Mouse (Mus musculus): ENCODE data around the gene Ldlrad3. TPM values are rescaled to one million over a fixed set of nuclear protein-coding genes. Genes with fewer than 3 reads are reported as not detected.

The Ldlrad3 gene
- total RNA-seq (2021) = 10 to 100 TPM; 12.5 to 13.1 TPM

DNA sequence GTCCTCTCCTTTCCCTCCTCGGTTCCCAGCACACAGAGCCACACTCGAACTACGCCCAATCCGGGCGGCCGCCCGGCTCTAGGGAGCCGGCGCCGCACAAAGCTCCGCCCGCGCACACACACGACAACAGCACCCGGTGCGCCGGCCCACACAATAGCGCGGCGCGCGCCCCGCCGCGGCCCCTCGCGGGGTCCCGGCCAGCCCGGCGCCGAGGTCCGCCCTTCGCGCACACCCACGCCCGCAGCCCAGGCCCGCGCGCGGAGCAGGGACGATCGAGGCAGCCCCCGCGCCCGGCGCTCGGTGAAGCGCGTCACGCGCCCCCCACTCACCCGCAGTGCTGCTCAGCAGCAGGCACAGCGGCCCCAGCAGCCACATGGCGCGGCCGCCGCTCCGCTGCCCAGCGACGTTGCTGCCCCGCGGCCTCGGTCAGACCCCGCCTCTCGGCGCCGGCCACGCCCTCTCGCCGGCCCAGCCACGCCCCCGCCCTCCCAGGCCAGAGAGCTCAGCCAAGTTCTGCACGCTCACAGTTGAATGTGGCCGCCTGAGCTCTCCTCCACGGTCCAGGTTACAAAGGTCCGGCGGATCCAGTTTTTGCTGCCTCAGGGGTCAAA, at the start of gene Ldlrad3:
TSS of gene Ldlrad3 (minus strand) at position 435 of the 611 bp plus-strand sequence.
- DNase-seq (ENCODE audit: extremely low spot score in 1 of 2, low spot score in 2 of 2) = peak; percentile 62 to 91

DNA sequence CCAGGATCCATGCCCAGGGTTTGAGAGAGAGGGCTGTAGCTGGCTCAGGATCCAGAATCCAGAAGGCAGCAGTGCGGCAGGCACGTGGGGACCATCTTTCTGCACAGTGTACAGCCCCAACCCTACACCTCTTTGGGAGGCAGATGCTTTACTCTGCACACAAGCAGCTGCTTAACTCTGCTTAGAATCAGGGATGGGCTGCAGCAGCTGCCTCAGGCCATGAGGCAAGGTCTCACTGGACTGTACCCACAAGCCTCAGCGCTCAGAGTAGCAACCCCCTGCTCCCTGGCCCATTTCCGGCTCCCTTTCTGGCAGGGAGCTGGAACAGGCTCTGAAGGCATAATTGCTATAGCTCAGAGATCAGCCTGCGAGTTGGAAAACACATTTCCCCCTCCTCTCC, 45.3 kb upstream of the Ldlrad3 start:
- intact Hi-C loops (cut with DNase I) = no loop called here
- DNase-seq (ENCODE audit: extremely low spot score in 1 of 2, low spot score in 2 of 2) = no peak

More for the DNA sequence above, at the start of gene Ldlrad3:
- intact Hi-C loops (cut with DNase I) = loop anchor here (10.0 kb wide), 1 partner anchor 269 kb away; the partner anchor contains the start of gene Fjx1

DNA sequence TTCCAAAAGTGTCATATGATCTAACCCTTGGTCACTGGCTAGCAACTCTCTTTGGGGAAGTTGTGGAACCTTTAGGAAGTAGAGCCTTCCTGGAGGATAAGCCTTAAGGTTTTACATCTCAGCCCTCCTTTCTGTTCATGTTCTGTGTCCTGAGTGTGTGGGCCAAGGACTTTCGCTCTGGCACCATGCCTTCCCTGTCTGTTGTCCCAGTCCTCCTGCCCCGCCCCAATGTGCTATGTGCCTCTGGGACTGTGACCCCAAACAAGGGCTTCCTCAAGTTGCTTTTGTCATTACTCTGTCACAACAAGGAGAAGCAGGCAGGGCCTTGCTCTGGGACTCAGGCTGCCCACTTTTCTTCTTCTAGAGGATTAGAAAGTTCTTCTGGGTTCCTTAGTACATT, 42.9 kb upstream of the Ldlrad3 start:
- no peak for DNase-seq (ENCODE audit: extremely low spot score in 1 of 2, low spot score in 2 of 2)
- intact Hi-C loops (cut with DNase I) = no loop called here

DNA sequence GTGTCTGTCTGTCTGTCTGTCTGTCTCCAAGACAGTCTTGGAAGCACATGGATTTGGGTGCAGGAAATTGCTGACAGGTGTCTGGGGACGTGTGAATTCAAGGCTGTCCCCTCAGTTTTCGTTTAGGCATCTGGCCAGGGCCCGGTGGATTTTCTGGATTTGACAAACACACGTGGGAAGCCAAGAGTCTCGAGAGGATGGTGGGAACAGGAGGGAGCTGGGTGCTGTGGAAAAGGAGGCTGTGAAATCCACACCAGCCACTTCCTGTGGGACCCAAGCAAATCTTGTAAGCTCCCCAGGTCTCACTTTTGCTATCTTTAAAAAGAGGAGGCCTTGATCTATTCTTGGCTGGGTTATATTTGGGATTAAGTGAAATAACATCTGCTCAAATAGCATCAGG, 42.1 kb upstream of the Ldlrad3 start:
- DNase-seq (ENCODE audit: extremely low spot score in 1 of 2, low spot score in 2 of 2) = peak in 1 of 2 experiments; percentile 26
- intact Hi-C loops (cut with DNase I) = no loop called here

DNA sequence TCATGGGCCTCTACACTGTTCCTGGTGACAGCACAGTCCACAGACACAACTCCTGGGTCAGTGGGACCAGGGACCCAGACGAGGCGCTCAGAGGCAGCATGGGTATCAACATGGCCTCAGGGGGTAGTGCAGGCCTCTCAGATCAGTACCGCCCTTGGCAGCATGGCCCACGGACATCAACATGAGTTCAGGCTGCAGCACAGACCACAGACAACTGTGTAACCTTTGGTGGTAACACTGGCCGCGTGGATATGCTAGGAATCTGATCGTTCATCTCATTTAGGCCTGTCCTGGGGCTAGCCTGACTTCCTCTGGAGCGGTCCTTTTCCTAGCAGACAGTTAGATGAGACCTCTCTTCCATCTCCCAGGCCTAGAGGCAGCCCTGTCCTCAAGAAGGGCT, 41.7 kb upstream of the Ldlrad3 start:
- intact Hi-C loops (cut with DNase I) = no loop called here
- DNase-seq (ENCODE audit: extremely low spot score in 1 of 2, low spot score in 2 of 2) = no peak

DNA sequence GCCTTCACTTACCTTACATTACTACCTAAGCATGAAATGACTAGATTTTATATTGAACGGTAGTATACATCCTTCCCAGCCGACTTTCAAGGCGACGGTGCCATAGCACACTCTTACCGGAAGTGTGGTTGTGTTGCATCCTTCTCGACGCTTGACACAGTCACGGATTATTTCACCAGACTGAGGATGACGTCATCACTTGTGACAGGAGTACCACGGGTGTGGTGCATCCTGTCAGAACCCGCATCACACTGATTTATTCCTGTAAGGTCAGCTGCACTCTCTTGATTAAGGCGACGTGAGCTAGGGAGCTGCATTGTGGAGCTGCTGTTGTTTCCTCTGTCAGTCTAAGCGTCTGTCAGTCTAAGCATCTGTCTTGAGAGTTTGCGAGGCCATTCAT, 40.1 kb upstream of the Ldlrad3 start:
- intact Hi-C loops (cut with DNase I) = no loop called here
- DNase-seq (ENCODE audit: extremely low spot score in 1 of 2, low spot score in 2 of 2) = no peak

DNA sequence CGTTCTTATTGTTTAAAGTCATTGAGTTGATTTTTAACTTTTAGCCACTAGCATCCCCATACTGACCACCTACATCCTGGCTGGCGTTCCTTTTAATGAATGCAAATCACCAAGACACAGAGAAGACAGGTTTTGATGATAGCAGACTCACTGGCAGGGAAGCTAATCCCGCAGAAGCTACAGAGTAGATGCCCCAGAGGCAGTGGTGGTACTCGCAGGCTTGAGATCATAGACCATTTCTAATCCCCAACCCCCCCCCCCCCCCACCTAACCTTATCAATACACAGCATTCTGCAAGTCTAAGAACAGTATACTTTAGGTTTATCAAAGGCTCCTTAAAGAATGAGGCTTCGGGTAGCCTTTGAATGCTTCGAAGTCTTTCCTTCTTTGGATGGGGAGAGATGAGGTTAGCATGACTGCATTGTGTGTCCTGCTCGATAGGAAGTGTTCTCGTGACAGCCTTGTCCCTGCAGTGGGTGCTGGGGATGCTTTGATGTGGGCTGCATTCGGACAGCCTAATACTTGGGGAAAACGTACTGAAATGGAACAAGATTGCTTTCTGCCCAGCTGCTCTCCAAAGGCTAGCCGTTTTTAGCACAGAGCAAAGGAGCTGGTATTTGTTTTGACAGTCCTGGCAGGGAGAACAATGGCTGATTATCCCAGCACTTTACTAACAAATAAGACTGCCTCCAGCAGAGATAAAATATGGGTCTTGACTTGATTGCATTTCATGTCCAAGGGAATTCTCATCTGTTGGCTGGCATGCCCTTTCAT, 37.4 kb upstream of the Ldlrad3 start:
- intact Hi-C loops (cut with DNase I) = no loop called here
- no peak for DNase-seq (ENCODE audit: extremely low spot score in 1 of 2, low spot score in 2 of 2)

DNA sequence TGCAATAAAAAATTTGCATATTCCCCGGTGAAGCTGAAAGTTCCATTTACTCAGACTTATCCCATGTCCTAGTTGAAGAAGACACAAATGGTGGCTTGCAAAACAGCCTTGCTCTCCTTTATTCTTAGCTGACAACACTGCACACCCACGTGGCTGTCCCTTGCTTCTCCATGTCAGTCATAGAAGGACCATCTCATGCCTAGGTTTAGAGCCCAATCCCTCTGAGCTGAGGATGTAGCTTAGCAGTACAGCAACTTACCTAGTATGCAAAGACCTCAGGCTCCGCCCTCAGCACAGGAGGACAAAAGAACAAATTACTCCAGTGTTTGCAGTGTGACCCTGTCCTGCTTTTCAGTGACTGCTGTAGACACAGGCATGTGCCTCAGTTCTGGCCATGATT, 36.6 kb upstream of the Ldlrad3 start:
- DNase-seq (ENCODE audit: extremely low spot score in 1 of 2, low spot score in 2 of 2) = no peak
- intact Hi-C loops (cut with DNase I) = no loop called here

DNA sequence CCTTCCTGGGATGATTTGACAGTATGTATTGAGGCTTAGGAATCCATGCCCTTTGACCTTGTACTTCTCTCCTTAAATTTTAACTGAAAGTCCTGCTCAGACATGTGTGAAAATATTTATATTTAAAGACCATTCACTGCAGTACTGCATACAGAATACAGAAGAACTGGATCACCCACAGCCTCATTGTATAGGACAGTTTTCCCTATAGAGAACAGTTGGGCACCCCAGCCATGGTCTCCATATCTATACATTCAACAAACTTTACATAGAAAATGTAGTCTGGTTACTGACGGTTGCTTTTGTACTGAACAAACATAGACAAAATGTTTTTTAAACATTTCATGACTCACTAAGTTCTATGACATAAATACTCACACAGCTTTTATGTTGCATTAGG, 30.6 kb upstream of the Ldlrad3 start:
- intact Hi-C loops (cut with DNase I) = no loop called here
- no peak for DNase-seq (ENCODE audit: extremely low spot score in 1 of 2, low spot score in 2 of 2)

DNA sequence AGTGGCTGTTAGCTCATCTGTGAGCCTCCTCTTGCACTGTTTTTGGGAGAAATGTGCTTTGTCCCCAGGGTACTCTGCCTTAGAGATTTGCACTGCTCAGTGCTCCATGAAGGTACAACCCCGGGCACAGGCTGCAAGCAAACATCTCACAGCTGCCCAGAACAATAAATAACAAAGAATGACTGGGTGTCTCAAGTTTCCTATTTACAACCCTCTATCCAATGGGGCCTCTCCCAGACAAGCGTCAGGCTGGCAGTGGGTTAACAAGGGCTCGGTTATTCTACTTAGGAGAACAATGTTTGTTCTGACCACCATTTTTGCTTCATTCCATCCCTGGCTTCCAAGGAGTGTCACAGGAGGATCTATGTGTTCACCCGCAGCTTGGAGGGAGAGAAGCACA, 25.9 kb upstream of the Ldlrad3 start:
- intact Hi-C loops (cut with DNase I) = no loop called here
- no peak for DNase-seq (ENCODE audit: extremely low spot score in 1 of 2, low spot score in 2 of 2)

DNA sequence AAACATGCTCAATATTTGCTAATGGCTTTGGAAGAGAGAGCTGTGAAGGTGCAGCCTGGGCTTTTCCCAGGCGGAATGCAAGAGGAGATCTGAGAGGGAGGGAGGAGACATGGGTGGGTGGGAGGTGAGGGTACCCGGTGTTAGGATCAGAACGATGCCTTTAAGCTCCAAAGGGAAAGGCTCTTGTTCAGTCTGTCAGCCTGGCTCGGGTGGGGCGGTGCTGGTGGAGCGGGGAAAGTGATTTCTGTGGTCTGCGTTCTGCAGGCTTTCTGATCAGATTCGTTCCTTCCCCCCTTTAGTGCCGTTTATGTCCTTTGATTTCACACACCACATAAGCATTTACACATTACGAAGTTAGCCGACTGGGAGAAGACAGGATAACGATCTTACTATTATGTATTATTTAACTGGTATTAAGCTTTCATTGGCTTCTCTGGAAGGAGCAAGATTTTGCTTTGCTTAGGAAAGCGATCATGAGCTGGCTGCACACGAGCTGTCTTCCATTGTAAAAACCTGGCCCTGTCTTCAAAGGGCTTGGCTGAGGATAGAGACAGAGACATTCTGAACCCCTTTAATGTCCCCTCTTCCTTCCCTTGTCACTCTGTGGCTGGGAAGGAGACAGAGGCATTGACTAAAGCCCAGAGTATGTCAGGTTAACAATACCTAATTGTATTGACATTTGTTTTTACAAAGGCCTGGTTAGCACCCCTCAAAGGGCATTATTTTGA, 19.7 kb upstream of the Ldlrad3 start:
- DNase-seq (ENCODE audit: extremely low spot score in 1 of 2, low spot score in 2 of 2) = no peak
- intact Hi-C loops (cut with DNase I) = no loop called here

DNA sequence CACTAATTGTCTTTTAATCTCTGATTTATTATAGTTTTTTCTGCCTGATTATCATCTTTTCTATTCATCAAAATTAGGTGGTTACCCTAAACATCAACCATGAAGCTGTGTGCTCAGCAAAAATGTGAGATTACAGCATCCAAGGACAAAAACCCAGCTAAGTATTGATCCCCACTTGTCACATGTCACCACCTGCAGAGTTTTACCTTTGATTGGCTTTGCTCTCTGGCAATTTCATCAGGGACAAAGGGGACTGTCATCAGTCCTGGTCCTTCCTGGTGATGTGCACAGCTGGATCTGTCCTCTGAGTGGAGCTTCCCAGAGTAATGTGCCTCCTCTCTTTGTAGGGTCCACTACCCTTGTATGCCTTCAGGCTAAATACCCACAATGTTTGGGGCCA, 17.3 kb upstream of the Ldlrad3 start:
- intact Hi-C loops (cut with DNase I) = no loop called here

DNA sequence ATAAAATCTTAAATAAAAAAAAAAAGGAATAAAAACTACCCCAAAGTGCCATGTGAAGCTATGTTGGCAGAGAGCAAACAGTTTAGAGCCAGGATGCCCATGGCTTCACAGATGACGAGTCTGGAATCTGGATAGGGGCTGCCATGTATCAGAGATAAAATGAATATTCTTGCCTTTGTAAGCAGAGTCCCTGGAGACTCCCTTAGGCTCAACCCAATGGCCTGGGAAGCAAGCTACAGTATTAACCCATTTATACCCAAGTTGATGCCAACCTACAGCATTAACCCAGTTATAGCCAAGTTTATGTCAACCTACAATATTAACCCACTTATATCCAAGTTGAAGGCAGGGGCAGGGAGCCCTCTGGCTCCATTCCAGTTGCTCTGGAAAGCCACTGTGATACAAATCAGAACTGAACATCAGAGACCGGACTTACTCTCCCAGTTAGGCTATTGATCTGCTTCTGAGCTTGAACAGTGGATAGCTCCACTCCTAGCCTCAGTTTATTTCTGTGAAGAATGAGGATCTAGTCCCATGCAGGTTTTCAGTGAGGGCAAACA, 16.1 kb upstream of the Ldlrad3 start:
- intact Hi-C loops (cut with DNase I) = no loop called here
- DNase-seq (ENCODE audit: extremely low spot score in 1 of 2, low spot score in 2 of 2) = no peak

More for the DNA sequence above, 17.3 kb upstream of the Ldlrad3 start:
- no peak for DNase-seq (ENCODE audit: extremely low spot score in 1 of 2, low spot score in 2 of 2)

DNA sequence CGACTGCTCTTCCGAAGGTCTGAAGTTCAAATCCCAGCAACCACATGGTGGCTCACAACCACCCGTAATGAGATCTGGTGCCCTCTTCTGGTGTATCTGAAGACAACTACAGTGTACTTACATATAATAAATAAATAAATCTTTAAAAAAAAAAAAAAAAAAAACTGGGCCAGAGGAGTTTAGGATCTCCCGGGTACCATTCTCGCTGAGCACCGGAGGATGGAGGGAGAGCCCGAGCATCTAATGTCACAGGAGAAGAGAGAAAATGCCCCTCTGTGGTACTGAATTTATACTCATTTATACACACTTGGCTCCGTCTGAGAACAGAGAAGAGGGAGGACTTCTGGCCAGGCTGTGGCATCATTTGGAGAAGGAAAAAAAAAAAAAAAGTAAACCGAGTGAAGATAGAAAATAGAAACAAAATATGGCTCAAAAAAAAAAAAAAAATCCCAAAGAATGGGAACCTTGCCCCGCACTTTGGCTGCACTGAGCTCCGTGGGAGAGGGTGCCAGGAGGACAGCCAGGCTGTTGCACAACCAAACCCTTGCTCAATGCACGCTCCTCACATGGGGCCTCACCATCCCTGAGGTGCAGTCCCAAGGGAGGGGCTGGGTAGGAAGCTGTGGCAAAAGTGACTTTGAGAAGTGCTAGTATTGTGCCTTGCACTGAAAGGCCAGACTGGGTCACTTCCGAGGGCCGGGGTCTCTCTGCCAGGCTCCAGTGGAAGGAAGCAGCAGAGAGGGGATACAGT, 15.2 kb upstream of the Ldlrad3 start:
- no peak for DNase-seq (ENCODE audit: extremely low spot score in 1 of 2, low spot score in 2 of 2)
- intact Hi-C loops (cut with DNase I) = no loop called here

DNA sequence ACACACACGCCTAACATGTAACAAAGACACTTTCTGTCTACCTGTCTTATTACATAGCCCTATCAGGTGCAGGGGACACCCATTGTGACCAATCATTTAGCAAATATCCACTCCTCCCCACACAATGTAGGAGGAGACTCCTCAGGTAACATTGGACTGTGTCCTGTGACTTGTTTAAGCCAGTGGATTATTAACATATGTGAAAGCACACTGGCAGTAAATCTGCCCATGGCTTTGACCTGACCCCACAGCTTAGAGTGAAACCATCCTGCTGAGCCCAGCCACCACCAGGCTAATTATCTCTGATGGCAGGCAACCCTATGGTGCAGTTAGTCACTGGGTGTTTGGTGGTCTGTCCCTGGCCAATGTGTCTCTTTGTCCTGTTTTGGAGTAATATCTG, 11.1 kb upstream of the Ldlrad3 start:
- intact Hi-C loops (cut with DNase I) = no loop called here

DNA sequence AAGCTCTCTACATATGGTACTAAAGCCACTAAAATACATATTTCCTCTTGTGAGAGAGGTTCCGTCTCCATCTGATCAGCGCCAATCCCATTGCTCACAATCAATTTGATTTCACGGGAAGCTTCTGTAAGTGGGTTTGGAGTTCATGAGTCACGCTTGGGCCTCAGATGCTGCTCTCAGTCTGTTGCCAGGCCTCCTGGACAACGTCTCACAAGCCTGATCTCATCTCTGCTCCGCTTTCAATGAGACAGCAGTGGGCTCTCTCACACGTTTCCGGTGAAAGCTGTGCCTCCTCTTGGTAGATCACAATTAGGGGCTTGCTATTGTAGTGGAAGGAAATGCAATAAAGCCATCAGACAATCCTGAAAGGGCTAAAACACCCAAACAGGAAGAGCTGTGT, 10.5 kb upstream of the Ldlrad3 start:
- intact Hi-C loops (cut with DNase I) = no loop called here
- DNase-seq (ENCODE audit: extremely low spot score in 1 of 2, low spot score in 2 of 2) = peak in 1 of 2 experiments; percentile 28

More for the DNA sequence above, 11.1 kb upstream of the Ldlrad3 start:
- DNase-seq (ENCODE audit: extremely low spot score in 1 of 2, low spot score in 2 of 2) = no peak

DNA sequence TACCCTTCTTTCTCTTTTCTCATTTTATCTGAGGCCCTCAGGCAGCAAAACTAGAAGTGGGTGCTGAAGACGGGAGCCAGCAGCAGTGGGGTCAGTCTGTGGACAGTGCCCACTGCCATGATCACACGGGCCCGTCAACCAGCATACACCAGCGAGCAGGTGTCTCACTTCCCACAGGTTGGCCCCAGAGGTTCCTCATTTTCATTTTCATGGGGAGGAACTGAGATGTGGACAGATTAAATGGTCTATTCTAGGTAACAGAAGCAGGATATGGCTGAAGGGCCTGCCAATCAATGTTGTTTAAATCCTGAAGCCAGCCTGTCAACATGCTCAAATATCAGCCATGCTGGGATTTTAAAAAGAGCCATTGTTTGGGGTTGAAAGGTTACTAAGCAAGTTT, 9.3 kb upstream of the Ldlrad3 start:
- intact Hi-C loops (cut with DNase I) = no loop called here
- no peak for DNase-seq (ENCODE audit: extremely low spot score in 1 of 2, low spot score in 2 of 2)

DNA sequence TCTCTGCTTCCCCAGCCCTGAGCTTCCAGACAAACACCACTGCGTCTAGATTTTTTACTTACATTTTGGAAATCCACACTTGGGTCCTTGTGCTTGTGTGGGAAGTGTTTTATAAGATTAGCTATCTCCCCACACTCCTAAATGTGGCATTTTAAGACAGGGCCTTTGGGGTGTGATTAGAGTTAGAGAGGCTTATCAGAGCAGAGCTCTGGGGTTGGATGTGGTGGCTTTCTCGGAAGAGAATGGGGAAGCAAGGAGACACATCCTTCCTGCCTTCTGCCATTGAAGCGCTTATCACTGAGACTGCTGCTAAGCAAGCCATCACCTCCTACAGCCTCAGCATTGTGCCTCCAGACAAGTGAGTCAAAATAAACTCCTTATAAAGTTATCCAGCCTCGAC, 8.1 kb upstream of the Ldlrad3 start:
- intact Hi-C loops (cut with DNase I) = no loop called here

More for the DNA sequence above, 8.1 kb upstream of the Ldlrad3 start:
- no peak for DNase-seq (ENCODE audit: extremely low spot score in 1 of 2, low spot score in 2 of 2)
